Mouse (Mus musculus) heart, adult 2 months (tissue): ENCODE measurements around the gene Gm45808. TPM values are rescaled to one million over a fixed set of nuclear protein-coding genes. Genes with fewer than 3 reads are reported as not detected.

Experiments used
- DNase-seq, 2 experiments: peaks; one replicate each; pipeline ENCODE4 v3.0.0; 2021
- H3K27ac ChIP-seq: fragments of 200-600 bp; 2 replicates; pipeline ENCODE4 v1.8.1; 2022
- H3K27me3 ChIP-seq: fragments of 200-500 bp; 2 replicates; pipeline ENCODE4 v1.6.1; 2012; ENCODE audit warnings: mild to moderate bottlenecking, low read length, inconsistent platforms, mixed read lengths; ENCODE audit not compliant: control insufficient read depth, insufficient read depth
- H3K36me3 ChIP-seq: fragments of 200-500 bp; 2 replicates; pipeline ENCODE4 v1.6.1; 2012; ENCODE audit warnings: low read length, inconsistent platforms; ENCODE audit not compliant: control insufficient read depth, insufficient read depth
- H3K4me1 ChIP-seq: fragments of 200-500 bp; 2 replicates; pipeline ENCODE4 v1.6.1; 2011; ENCODE audit warnings: low read length; ENCODE audit not compliant: control insufficient read depth, insufficient read depth
- H3K4me3 ChIP-seq: fragments of 200-600 bp; 2 replicates; pipeline ENCODE4 v1.8.1; 2022
- H3K79me2 ChIP-seq: fragments of 200-500 bp; replicated peaks from 2 replicates; pipeline ENCODE4 v1.6.1; 2012; ENCODE audit warnings: mild to moderate bottlenecking, inconsistent platforms, low read length, moderate library complexity, mixed read lengths; ENCODE audit not compliant: control insufficient read depth, insufficient read depth
- H3K9ac ChIP-seq: fragments of 200-500 bp; 2 replicates; pipeline ENCODE4 v1.6.1; 2012; ENCODE audit warnings: low read depth, mild to moderate bottlenecking, control low read depth, inconsistent platforms, low read length, mixed read lengths
- CTCF ChIP-seq: fragments of 200-600 bp; IDR thresholded peaks from 2 replicates; pipeline ENCODE4 v1.8.1; 2022; ENCODE audit warnings: antibody characterized with exemption, mild to moderate bottlenecking, moderate library complexity
- EP300 ChIP-seq: fragments of 200-500 bp; IDR thresholded peaks from 2 replicates; pipeline ENCODE4 v1.6.1; 2011; ENCODE audit warnings: low read depth, low read length, control low read depth; ENCODE audit not compliant: insufficient read depth
- POLR2A ChIP-seq: fragments of 200-500 bp; IDR thresholded peaks from 2 replicates; pipeline ENCODE4 v1.6.1; 2011; ENCODE audit warnings: mild to moderate bottlenecking, low read depth, low read length, control low read depth; ENCODE audit not compliant: insufficient read depth
- WGBS: fragments of 180-500 bp; shearing (Covaris S2); methylation state at CpG from one replicate; pipeline ENCODE4 v1.1.7; 2018; 5-methylcytosine and 5-hydroxymethylcytosine counted together
- intact Hi-C: fragments of 180-260 bp; cut with DNase I; formaldehyde crosslinking; loops from one replicate; pipeline ENCODE4 v1.15.1; 2025
- polyA plus RNA-seq: library from polyadenylated mRNA; depleted of rRNA; stranded (reverse); fragments of >200 nt; gene quantifications from 2 replicates; pipeline ENCODE4 v1.2.3, GENCODE M21; 2012
- total RNA-seq, 2 experiments: library from RNA; stranded (reverse); gene quantifications; 2 replicates each; pipeline ENCODE4 v1.2.3; 2021

Gene Gm45808
- total and polyA plus RNA-seq, 3 experiments = 1.6 to 8.1 (median 4.8) TPM

DNA sequence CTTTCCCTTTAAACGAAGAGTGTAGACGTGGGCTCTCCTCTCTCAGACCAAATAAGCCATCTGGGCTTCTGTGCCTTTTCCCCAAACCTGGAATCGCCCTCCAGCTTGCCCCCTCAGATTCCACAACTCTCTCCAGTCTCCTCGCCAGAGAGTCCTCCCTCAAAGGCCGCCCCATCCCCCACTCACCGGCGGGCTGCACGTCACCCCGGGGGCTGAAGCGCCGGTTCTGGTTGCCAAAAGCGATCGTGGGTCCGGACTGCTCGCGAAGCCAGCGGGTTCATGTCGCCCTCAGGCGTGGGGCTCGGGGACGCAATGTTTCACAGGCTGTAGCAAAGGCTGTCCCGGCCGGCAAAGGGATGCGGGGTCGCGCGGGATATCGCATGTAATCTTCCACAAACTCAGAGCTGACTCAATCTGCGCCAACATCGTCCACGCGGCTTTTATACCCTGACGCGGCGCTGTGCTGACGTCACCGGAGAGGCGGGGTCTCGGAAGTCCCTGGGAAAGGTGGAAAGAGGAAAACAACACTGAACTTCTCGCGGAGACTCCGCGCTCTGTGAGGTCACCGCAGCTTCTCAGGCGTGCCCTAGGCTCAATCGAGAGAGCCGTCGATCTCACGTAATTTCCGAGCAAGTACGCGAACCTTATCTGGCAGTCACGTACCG is 39.3 kb upstream of the Gm45808 start, which contains the start of the genes Ppp1r15a and Plekha4:
Gene Ppp1r15a (minus strand): TSS at position 460 of the 665 bp plus-strand sequence.
Gene Plekha4 (plus strand): TSS at position 522 of the 665 bp plus-strand sequence.
- H3K79me2 ChIP-seq = no peaks in the 10 kb centered on the region
- under 1% methylated on average over 54 of the region's 54 CpGs for WGBS
- peak within 1 kb of the TSS; percentile 88 for H3K4me3 ChIP-seq
- peaks cover 9% of the 10 kb centered on the region for H3K36me3 ChIP-seq
- peak within 1 kb of the TSS; percentile 92 for H3K9ac ChIP-seq
- intact Hi-C loops = loop anchor here (2.0 to 5.0 kb wide), 3 partner anchors 15 to 176 kb away; partner anchors contain the start of gene Nucb1
- peak; percentile 93 for TF ChIP-seq EP300
- TF ChIP-seq POLR2A = peak; percentile 99
- no peak for TF ChIP-seq CTCF
- peak within 1 kb of the TSS; percentile 99 for H3K27ac ChIP-seq
- H3K27me3 ChIP-seq = no peaks in the 10 kb centered on the region
- H3K4me1 ChIP-seq = peaks cover 13% of the 10 kb centered on the region
- DNase-seq = peak; percentile 96 to 98

DNA sequence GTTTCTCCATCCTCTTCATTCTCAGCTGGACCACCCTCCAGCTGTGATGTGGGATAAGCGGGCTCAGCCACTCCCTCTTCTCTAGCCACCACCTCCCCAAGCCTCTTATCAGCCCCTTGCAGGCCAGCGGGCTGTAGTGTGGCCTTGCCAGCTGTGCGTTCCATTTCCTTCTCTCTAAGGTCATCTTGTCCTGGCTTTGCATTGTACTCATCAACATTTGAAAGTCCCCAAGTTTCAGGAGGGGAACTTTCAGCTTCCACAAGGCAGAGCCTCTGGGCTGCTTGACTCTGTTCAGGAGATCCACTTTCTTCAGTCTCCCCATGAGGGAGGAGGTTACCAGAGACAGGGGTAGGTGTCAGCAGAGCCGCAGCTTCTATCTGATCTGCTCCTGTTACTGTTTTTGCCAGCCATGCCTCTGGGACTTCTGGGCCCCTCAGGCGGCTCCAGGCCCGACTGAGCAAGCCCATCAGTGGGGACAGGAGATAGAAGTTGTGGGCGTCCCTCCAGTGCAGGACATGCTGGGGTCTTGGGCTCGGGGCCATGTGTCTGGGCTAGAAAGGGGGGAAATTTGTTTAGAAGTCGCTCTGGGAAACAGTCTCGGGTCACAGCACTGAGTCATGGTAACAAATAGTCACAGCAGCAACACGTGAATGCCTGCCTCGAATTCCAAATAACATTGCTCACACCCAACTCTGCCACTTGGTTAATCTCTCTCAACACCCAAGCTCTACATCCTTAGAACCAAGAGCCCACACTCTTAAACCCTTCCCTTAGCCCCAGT is 38.4 kb upstream of the Gm45808 start:
- 1% methylated on average over 12 of the region's 12 CpGs for WGBS
- intact Hi-C loops = loop anchor here (2.0 to 5.0 kb wide), 3 partner anchors 14 to 177 kb away; partner anchors contain the start of gene Nucb1
- no peaks in the 10 kb centered on the region for H3K79me2 ChIP-seq

DNA sequence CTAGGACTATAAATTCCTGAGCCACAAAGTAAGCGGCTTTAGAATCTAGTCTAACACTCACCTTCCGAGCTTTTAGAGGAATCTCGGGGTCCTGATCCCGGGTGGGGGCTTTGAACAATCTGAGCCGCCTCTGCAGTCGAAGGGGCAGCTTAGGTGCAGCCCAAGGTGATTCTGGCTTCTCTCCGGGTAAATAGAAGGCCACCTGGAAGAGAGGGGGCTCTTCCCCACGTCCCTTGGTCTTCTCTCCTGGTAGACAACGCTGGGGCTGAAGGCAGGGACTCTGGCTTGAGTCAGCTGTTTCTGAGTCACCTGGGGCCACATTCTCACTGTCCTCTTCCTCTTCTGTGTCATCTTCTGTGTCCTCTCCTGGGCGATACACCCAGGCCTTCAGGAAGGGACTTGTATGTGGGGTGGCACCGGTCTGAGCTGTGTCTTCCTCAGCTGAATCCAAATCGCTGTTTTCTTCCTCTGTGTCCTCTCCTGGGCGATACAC is 37.1 kb upstream of the Gm45808 start:
- Histone ChIP-seq H3K79me2 (no peaks in the 10 kb centered on the region), H3K27ac (peak overlapping the region; percentile 58), H3K4me3 (peak overlapping the region; percentile 49), H3K9ac (peak overlapping the region; percentile 30; the same call in 1 of the 2 replicates), H3K27me3 (no peaks in the 10 kb centered on the region), H3K36me3 (peaks cover 9% of the 10 kb centered on the region), H3K4me1 (peaks cover 13% of the 10 kb centered on the region)
- intact Hi-C loops = loop anchor here (1.0 to 2.0 kb wide), 3 partner anchors 13 to 46 kb away; partner anchors contain the start of gene Nucb1
- WGBS = 45% methylated on average over 13 of the region's 13 CpGs
- no peak for TF ChIP-seq EP300
- TF ChIP-seq POLR2A = no peak
- TF ChIP-seq CTCF = no peak
- DNase-seq = no peak

More for the DNA sequence above, 38.4 kb upstream of the Gm45808 start:
- peak overlapping the region; percentile 92 for H3K9ac ChIP-seq
- TF ChIP-seq EP300 (0 out of 2 replicates have a peak, but pooled peaks have one; percentile 35), POLR2A (peak; percentile 66), CTCF (no peak)
- H3K4me3 ChIP-seq = peak overlapping the region; percentile 88
- no peaks in the 10 kb centered on the region for H3K27me3 ChIP-seq
- peak overlapping the region; percentile 99 for H3K27ac ChIP-seq
- peaks cover 13% of the 10 kb centered on the region for H3K4me1 ChIP-seq
- DNase-seq = peak; percentile 66 to 69
- H3K36me3 ChIP-seq = peaks cover 9% of the 10 kb centered on the region

DNA sequence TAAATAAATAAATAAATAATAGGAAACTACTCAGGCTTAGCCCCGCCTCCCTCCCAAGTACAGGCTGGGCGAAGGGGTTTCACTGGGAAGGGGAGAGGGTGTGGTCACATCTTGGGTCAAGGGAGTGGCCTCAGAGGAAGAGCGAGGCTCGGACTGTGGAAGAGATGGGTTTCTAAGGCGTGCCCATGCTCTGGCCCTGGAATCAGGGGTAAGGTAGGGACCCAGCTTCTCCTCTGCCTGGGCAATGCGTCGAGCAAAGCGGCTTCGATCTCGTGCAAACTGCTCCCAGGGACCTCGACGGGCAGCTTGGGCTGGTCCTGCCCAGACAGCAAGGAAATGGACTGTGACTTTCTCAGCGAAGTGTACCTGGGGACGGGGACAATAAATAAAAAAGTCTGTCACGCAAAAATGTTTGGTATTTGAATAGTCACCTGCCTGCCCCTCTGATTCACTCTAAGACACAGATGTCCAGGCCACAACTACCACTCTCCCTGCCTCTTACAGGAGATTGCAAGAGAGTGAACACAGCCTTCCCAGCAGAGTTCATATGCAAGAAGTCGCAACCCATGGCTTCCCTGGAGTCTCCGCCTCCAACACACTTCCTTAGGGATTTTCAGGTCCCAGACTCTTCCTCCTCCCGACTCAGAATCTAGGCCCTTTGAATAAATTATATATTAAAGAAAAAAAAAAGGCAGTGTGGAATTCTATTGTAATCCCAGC is 36.5 kb upstream of the Gm45808 start:
- intact Hi-C loops = loop anchor here (1.0 kb wide), 1 partner anchor 46 kb away; no protein-coding TSS in a partner anchor
- peak overlapping the region; percentile 49 for H3K4me3 ChIP-seq
- 45% methylated on average over 18 of the region's 18 CpGs for WGBS
- peak in 1 of 2 experiments; percentile 20 for DNase-seq
- H3K27me3 ChIP-seq = no peaks in the 10 kb centered on the region
- peak overlapping the region; percentile 58 for H3K27ac ChIP-seq
- no peaks in the 10 kb centered on the region for H3K79me2 ChIP-seq
- H3K4me1 ChIP-seq = peaks cover 13% of the 10 kb centered on the region
- TF ChIP-seq EP300 = no peak
- 0 out of 2 replicates have a peak, but pooled peaks have one; percentile 10 for TF ChIP-seq POLR2A
- no peak for TF ChIP-seq CTCF
- H3K36me3 ChIP-seq = peaks cover 9% of the 10 kb centered on the region
- no peak overlapping the region for H3K9ac ChIP-seq

GRCm38 (mm10) chr7:45522194-45522752 is 35.7 kb upstream of the Gm45808 start:
- Histone ChIP-seq H3K4me1 (peaks cover 13% of the 10 kb centered on the region), H3K27me3 (no peaks in the 10 kb centered on the region), H3K4me3 (peak overlapping the region; percentile 63), H3K27ac (peak overlapping the region; percentile 86), H3K79me2 (no peaks in the 10 kb centered on the region), H3K36me3 (peaks cover 9% of the 10 kb centered on the region), H3K9ac (no peak overlapping the region)
- intact Hi-C loops = no loop called here
- DNase-seq = no peak
- TF ChIP-seq EP300 (no peak), POLR2A (no peak), CTCF (no peak)
- WGBS = 55% methylated on average over 16 of the region's 16 CpGs
